Mouse (Mus musculus) myocyte (in vitro differentiated cells): ENCODE data around the gene Il12b. TPM values are rescaled to one million over a fixed set of nuclear protein-coding genes. Genes with fewer than 3 reads are reported as not detected.
"Not testable (repeated sequence)": the region's sequence is repeated elsewhere in the genome, so short reads cannot be mapped to it uniquely, and the experiment has no call there.

ENCODE experiments used
- H3K27me3 ChIP-seq: one replicate; pipeline ENCODE4 v1.6.1; 2011; ENCODE audit not compliant: control insufficient read depth, insufficient read depth, insufficient read length
- H3K36me3 ChIP-seq: one replicate; pipeline ENCODE4 v1.6.1; 2011; ENCODE audit not compliant: control insufficient read depth, insufficient read depth
- H3K4me2 ChIP-seq: one replicate; pipeline ENCODE4 v1.6.1; 2011; ENCODE audit warnings: low read depth, control low read depth
- H3K4me3 ChIP-seq: one replicate; pipeline ENCODE4 v1.5.1; 2011; ENCODE audit warnings: mild to moderate bottlenecking, control low read depth, moderate library complexity
- H3K79me2 ChIP-seq: one replicate; pipeline ENCODE4 v1.6.1; 2011; ENCODE audit not compliant: control insufficient read depth, insufficient read depth
- H3ac ChIP-seq: one replicate; pipeline ENCODE4 v1.6.1; 2011; ENCODE audit not compliant: control insufficient read depth, insufficient read length
- CEBPB ChIP-seq: IDR thresholded peaks from 2 replicates; pipeline ENCODE4 v1.6.1; 2011; ENCODE audit warnings: mild to moderate bottlenecking, moderate library complexity; ENCODE audit not compliant: poor library complexity, insufficient read depth, severe bottlenecking
- E2F4 ChIP-seq: IDR thresholded peaks from one replicate; pipeline ENCODE4 v1.6.1; 2011; ENCODE audit warnings: mild to moderate bottlenecking, control low read depth, moderate library complexity; ENCODE audit not compliant: insufficient read depth
- MAX ChIP-seq: IDR thresholded peaks from one replicate; pipeline ENCODE4 v1.6.1; 2011; ENCODE audit warnings: low read depth, mild to moderate bottlenecking, control low read depth
- MYOD1 ChIP-seq, 3 experiments: IDR thresholded peaks; one replicate each; pipeline ENCODE4 v1.6.1; 2011; ENCODE audit warnings: control low read depth in 2 of 3, low read depth in 2 of 3, mild to moderate bottlenecking in 2 of 3, moderate library complexity in 1 of 3; ENCODE audit not compliant: insufficient read length in 2 of 3, control insufficient read depth in 1 of 3
- MYOG ChIP-seq, 3 experiments: IDR thresholded peaks; one replicate each; pipeline ENCODE4 v1.6.1; 2011; ENCODE audit warnings: control low read depth in 2 of 3, low read depth in 2 of 3, mild to moderate bottlenecking in 2 of 3; ENCODE audit not compliant: insufficient read length in 2 of 3, control insufficient read depth in 1 of 3, insufficient read depth in 1 of 3
- POLR2A ChIP-seq: IDR thresholded peaks from one replicate; pipeline ENCODE4 v1.6.1; 2011; ENCODE audit warnings: low read depth, mild to moderate bottlenecking, control low read depth, moderate library complexity; ENCODE audit not compliant: insufficient read length
- POLR2AphosphoS2 ChIP-seq: IDR thresholded peaks from one replicate; pipeline ENCODE4 v1.6.1; 2011; ENCODE audit warnings: low read depth, control low read depth; ENCODE audit not compliant: insufficient read length
- REST ChIP-seq: IDR thresholded peaks from one replicate; pipeline ENCODE4 v1.6.1; 2011; ENCODE audit warnings: mild to moderate bottlenecking, control low read depth, moderate library complexity; ENCODE audit not compliant: insufficient read depth, insufficient read length
- SRF ChIP-seq: IDR thresholded peaks from one replicate; pipeline ENCODE4 v1.6.1; 2011; ENCODE audit warnings: low read depth; ENCODE audit not compliant: control insufficient read depth, insufficient read length
- TCF12 ChIP-seq: IDR thresholded peaks from one replicate; pipeline ENCODE4 v1.6.1; 2011; ENCODE audit warnings: mild to moderate bottlenecking, control low read depth; ENCODE audit not compliant: poor library complexity, insufficient read depth, severe bottlenecking
- TCF3 ChIP-seq: IDR thresholded peaks from one replicate; pipeline ENCODE4 v1.6.1; 2011; ENCODE audit warnings: low read depth, control low read depth; ENCODE audit not compliant: insufficient read length
- USF1 ChIP-seq: IDR thresholded peaks from one replicate; pipeline ENCODE4 v1.6.1; 2011; ENCODE audit warnings: low read depth, mild to moderate bottlenecking, control low read depth, moderate library complexity
- polyA plus RNA-seq: library from polyadenylated mRNA; unstranded; fragments of >200 nt; fragmentation: generic; extraction: Trizol; gene quantifications from one replicate; pipeline ENCODE4 v1.2.1, GENCODE M21; 2012; ENCODE audit warnings: missing spikeins

The Il12b gene
- polyA plus RNA-seq, 1 experiment = not detected

DNA sequence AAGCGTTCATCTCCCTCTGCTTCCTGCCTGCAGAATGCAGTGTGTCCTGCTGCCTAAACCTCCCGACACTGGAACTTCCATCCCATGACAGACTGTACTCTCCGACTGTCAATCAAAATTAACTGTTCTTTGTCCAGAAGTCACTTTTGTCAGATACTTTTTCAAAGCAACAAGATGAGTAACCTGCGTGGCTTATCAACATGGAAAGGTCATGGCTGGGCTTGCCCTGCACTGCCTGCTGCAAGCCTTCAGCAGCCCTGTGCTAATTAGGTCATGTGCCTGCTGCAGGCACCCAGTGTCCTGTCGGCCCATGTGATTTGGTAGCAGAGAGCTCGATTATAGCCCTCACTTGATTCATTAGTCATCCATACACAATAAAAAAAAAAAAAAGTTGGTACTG lies 25.8 kb downstream of the Il12b start:
- TF ChIP-seq POLR2AphosphoS2 (no peak), MYOG (IDR thresholded peaks at IDR 0.05; ENCODE audit: control insufficient read depth in 1 of 3, insufficient read depth in 1 of 3, insufficient read length in 2 of 3, low read depth in 2 of 3) (no peak), CEBPB (no peak), MAX (no peak), SRF (no peak), E2F4 (no peak), POLR2A (no peak), USF1 (no peak), MYOD1 (IDR thresholded peaks at IDR 0.05; ENCODE audit: control insufficient read depth in 1 of 3, insufficient read length in 2 of 3, low read depth in 2 of 3) (no peak), TCF3 (no peak), TCF12 (no peak), REST (no peak)
- Histone ChIP-seq H3K4me2 (no peak overlapping the region), H3K27me3 (no peaks in the 10 kb centered on the region), H3K4me3 (no peak overlapping the region), H3ac (no peak overlapping the region), H3K36me3 (no peaks in the 10 kb centered on the region), H3K79me2 (no peaks in the 10 kb centered on the region)

DNA sequence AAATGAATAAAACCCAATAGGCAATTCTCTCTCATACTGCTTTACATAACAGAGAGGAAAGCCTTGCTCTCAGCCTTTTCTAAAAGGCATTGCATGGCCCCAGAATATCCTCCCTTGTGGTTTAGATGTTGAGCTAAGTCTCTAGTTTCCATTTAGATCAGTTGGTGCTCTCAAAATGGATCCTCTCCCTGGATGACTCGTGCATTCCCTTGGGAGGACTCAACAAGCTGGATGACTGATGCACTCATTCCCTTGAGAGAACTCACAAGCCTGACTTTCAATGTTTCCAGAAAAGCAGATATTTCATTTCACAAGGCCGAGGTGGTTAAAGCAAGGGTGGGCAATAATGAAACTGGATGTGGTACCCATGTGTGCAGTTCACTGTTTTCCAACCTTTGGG lies 28.1 kb downstream of the Il12b start:
- H3K4me2 ChIP-seq = peak overlapping the region; percentile 28
- no peaks in the 10 kb centered on the region for H3K27me3 ChIP-seq
- H3K36me3 ChIP-seq = no peaks in the 10 kb centered on the region
- no peaks in the 10 kb centered on the region for H3K79me2 ChIP-seq
- no peak overlapping the region for H3ac ChIP-seq
- no peak overlapping the region for H3K4me3 ChIP-seq
- TF ChIP-seq TCF12 (no peak), MYOD1 (IDR thresholded peaks at IDR 0.05; ENCODE audit: control insufficient read depth in 1 of 3, insufficient read length in 2 of 3, low read depth in 2 of 3) (no peak), USF1 (no peak), MYOG (IDR thresholded peaks at IDR 0.05; ENCODE audit: control insufficient read depth in 1 of 3, insufficient read depth in 1 of 3, insufficient read length in 2 of 3, low read depth in 2 of 3) (no peak), REST (no peak), E2F4 (no peak), TCF3 (no peak), POLR2AphosphoS2 (no peak), CEBPB (no peak), SRF (no peak), POLR2A (no peak), MAX (no peak)

DNA sequence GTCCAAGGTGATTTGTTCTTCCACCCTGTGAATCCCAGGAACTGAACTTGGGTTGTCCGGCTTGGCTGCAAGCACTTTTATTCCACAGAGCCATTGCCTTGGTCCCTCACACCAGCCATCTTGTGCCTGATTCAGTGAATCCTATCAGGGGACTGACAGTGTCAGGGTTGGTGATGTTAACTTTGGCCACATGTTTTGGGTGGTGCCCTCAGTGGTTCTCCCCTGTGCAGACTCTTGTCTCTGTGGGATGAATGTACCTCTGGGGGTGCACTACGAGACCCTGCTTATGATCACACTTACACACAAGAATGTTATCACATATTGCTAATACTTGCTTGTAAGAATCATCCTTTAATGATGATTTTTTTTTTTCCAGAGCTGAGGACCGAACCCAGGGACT lies 30.2 kb downstream of the Il12b start:
- Histone ChIP-seq H3K4me2 (no peak overlapping the region), H3K36me3 (no peaks in the 10 kb centered on the region), H3ac (no peak overlapping the region), H3K79me2 (no peaks in the 10 kb centered on the region), H3K27me3 (no peaks in the 10 kb centered on the region), H3K4me3 (no peak overlapping the region)
- TF ChIP-seq E2F4 = no peak

DNA sequence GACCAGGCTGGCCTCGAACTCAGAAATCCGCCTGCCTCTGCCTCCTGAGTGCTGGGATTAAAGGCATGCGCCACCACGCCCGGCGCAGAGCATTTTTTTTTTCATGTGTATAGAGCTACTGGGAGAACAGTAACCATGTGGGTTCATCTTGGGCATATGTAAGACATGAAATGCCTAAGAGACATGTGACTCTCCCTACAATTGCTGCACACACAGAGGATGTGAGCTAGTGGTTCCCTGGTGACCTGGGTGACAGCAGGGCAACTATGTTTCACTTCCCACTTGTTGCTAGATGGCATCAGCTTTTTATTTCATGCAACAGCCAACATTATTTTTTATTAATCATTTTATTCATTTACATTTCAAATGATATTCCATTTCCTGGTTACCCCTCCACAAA lies 37.9 kb downstream of the Il12b start:
- H3K36me3 ChIP-seq = no peaks in the 10 kb centered on the region
- TF ChIP-seq MAX (no peak), POLR2A (no peak), TCF3 (no peak), USF1 (no peak), TCF12 (no peak), E2F4 (no peak), CEBPB (no peak), SRF (no peak), POLR2AphosphoS2 (no peak), MYOD1 (IDR thresholded peaks at IDR 0.05; ENCODE audit: control insufficient read depth in 1 of 3, insufficient read length in 2 of 3, low read depth in 2 of 3) (no peak), MYOG (IDR thresholded peaks at IDR 0.05; ENCODE audit: control insufficient read depth in 1 of 3, insufficient read depth in 1 of 3, insufficient read length in 2 of 3, low read depth in 2 of 3) (no peak), REST (no peak)
- no peak overlapping the region for H3ac ChIP-seq
- H3K4me3 ChIP-seq = no peak overlapping the region
- H3K4me2 ChIP-seq = no peak overlapping the region
- no peaks in the 10 kb centered on the region for H3K79me2 ChIP-seq
- no peaks in the 10 kb centered on the region for H3K27me3 ChIP-seq

DNA sequence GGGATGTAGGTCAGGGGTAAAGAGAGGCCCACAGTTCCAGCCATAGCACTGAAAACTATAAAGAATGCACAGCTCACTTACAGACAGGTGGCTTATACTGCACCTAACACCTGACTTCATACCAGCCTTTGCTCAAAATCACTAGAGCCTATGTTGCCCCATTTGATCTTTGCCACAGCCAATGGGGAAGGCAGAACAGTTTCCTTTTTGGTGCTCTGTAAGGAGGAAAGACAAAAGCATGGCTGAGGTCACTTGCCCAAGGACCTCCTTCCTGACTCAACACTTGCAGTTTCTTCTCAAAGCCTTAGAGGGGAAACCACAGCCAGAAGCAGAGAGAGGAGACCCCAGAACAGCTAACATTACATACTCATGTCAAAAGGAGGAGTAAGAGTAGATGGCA lies 51.2 kb downstream of the Il12b start:
- peaks cover 4% of the 10 kb centered on the region for H3K36me3 ChIP-seq
- TF ChIP-seq MYOD1 (IDR thresholded peaks at IDR 0.05; ENCODE audit: control insufficient read depth in 1 of 3, insufficient read length in 2 of 3, low read depth in 2 of 3) = no peak
- no peak for TF ChIP-seq SRF
- no peak overlapping the region for H3K4me3 ChIP-seq
- H3K27me3 ChIP-seq = no peaks in the 10 kb centered on the region
- H3K79me2 ChIP-seq = no peaks in the 10 kb centered on the region
- H3ac ChIP-seq = no peak overlapping the region
- H3K4me2 ChIP-seq = no peak overlapping the region

DNA sequence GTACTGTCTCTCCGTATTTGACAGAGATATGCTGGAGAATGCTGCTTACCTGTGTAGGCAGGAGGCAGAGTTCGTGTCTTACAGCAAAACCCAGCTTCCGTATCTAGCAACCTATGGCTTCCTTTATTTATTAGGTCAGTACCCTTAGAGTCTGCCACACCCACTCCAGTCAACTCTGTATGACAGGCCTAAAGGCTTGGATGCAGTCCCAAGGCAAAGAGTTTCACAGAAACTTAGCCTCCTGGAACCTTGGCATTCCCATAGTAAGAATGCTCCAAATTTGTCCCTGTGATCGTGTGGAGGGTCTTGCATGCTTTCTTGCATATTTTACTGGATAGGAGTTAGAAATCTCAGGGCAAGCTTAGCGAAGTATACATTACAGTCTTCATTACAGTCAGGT lies 52.2 kb downstream of the Il12b start:
- not testable (repeated sequence) for H3K27me3 ChIP-seq, H3K4me2 ChIP-seq, H3K4me3 ChIP-seq, H3K79me2 ChIP-seq, H3K36me3 ChIP-seq, H3ac ChIP-seq
